Mouse (Mus musculus) layer of hippocampus, adult 9-10 months (tissue): ENCODE results near the gene Btbd16.
A peak's percentile ranks its signal among the peaks of the same experiment; 100 is the strongest.

ENCODE experiments used
- DNase-seq: peaks from one replicate; pipeline ENCODE4 v3.0.0; 2022; ENCODE audit warnings: low spot score

Btbd16 gene

GRCm38 (mm10) chr7:130773914-130774630, at the start of gene Btbd16:
Btbd16 (plus strand) TSS chr7:130774069.
- DNase-seq: no peak

DNA sequence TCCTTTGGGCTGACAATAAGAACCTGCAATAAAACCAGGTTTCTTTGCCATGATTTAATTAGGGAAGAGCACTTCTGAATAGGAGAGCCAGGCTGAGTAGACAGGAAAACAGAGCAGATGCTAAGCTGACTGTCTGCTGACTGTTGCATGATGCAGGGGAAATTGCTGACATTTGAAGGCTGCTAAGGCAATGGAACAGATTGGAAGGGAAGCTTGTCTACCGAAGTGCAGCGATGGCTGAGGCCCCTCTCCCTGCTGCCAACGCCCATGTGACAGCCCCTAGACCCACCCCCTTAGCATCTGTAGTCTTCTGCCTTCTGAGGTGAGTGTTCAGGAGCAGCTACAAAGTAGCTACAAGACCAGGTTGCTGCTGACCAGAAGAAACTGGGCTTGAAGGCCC, 47.7 kb upstream of the Btbd16 start:
- no peak for DNase-seq

DNA sequence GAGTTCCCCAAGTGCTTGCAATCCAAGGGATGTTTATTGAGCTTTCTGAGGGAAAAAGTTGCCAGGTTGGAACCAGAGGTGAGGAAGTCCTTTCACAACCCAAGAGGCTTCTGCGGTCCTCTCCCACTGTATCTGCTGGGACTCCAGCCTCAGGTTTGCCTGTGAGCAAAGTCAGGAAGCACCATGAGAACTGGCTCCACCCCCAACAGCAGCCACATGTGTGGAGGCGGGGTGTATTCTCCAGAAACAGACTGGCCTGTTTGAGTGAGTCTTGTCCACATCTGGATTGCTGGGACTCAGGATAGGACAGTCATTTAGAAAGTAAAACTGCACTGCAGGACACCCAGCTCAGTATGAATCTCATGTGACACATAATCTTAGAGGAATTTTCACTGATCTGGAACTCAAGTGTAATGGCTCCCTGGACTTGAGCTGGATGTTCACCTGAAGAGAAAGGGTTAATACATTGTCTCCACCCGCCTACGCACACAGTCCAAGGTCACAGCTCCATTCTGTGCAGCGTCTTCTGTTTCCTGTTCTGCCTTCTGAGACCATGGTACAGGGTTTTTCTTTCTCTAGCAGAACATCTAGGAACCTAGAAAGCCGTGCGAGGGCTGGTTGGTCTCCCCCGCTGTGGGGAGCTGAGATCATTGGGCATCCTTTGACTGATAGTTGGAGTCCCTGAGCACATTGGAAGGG, 47.0 kb upstream of the Btbd16 start:
- no peak for DNase-seq

GRCm38 (mm10) chr7:130727560-130727959, 46.3 kb upstream of the Btbd16 start:
- DNase-seq: no peak

DNA sequence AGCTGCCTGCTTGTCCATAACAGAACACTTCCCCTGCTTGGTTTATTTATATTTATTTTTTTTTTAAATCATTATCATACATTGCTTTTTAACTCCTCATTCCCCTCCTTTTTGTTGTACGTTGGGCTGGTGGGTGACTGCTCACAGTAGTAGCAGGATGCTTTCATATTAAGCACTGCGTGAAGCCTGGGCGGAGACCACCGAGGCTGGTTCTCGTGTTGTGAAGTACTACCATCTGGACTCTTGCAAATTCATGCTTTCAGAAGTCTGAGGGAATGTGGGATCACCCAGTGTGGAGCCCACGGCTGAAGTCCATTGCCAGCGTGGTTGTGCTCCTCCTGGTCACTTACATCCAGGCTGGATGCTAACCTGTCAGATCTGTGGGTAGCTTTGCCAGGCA, 42.1 kb upstream of the Btbd16 start:
- DNase-seq: no peak

GRCm38 (mm10) chr7:130732908-130733307, 41.0 kb upstream of the Btbd16 start:
- DNase-seq: no peak

DNA sequence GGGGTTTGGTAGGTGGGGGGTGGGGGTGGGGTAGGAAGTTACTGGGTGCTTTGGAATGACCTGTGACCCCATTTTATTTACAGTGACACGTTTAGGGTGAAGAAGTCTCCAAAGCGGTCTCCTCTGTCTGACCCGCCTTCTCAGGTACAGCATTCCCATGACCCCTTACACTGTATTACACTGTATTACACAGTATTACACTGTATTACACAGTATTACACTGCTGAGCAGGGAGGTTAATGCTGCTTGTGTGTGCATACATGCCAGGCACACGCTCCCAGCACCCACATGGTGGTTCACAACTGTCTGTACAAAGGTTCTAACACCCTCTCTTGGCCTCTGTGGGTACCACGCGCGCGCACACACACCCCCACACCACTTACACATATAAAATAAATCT, 40.4 kb upstream of the Btbd16 start:
- DNase-seq: no peak

DNA sequence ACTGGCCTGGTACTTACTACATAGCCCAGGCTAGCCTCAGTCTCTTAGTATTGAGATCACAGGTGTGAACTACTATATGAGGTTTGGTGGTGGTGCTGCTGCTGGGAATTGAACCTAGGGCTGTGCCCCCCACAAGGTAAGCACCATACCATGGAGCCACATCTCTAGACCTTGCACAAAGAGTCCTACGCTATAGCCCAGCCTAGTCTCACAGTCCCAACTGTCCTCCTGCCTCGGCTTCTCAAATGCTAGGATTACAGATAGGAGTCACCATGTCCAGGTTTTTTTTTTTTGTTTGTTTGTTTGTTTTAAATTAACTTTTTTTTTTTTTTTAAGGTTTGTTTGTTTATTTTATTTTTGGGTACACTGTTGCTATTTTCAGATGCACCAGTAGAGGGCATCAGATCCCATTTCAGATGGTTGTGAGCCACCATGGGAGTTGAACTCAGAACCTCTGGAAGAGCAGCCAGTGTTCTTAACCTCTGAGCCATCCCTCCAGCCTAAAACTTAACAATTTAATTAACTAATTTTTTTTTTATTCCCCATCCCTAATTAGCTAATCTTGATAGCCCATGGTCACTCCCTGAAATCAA, 39.6 kb upstream of the Btbd16 start:
- DNase-seq: no peak

GRCm38 (mm10) chr7:130741099-130741498, 32.8 kb upstream of the Btbd16 start:
- no peak for DNase-seq

GRCm38 (mm10) chr7:130743239-130744025, 30.4 kb upstream of the Btbd16 start:
- DNase-seq: no peak

- no peak for DNase-seq
Measured at GRCm38 (mm10) chr7:130749165-130749564, 24.7 kb upstream of the Btbd16 start.

DNA sequence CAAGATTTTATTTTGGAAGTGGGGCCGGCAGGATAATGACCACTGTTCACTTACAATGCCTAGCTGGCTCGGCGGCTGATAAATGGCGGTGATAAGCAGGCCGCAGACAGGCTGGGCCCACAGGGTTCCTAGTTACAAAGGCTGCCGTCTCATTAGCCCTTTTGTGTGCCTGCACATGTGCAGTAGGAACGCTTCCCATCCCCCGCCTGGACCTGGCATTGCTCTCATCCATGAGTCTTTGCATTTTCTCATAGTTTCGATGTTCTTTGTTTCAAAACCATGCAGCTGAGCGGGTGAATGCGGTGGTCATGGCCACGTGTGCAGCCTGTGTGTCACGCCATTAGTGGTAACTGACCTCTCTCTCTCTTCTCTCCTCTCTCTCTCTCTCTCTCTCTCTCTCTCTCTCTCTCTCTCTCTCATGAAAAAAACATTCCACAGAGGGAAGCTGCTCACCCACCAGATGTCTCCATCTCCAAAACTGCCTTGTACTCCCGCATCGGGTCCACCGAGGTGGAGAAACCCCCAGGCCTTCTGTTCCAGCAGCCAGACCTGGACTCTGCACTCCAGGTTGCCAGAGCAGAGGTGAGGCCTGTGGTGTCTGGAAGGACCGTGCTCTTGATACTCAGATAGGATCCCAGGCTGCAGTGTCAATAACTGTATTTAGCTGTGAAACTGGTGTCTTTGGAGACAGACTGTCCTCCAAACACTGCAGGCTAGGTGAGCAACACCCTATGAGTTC, 22.9 kb upstream of the Btbd16 start:
- no peak for DNase-seq

GRCm38 (mm10) chr7:130751678-130752077, 22.2 kb upstream of the Btbd16 start:
- no peak for DNase-seq

GRCm38 (mm10) chr7:130754790-130755189, 19.1 kb upstream of the Btbd16 start:
- no peak for DNase-seq

- no peak for DNase-seq
Measured at GRCm38 (mm10) chr7:130756343-130756835, 17.5 kb upstream of the Btbd16 start.

DNA sequence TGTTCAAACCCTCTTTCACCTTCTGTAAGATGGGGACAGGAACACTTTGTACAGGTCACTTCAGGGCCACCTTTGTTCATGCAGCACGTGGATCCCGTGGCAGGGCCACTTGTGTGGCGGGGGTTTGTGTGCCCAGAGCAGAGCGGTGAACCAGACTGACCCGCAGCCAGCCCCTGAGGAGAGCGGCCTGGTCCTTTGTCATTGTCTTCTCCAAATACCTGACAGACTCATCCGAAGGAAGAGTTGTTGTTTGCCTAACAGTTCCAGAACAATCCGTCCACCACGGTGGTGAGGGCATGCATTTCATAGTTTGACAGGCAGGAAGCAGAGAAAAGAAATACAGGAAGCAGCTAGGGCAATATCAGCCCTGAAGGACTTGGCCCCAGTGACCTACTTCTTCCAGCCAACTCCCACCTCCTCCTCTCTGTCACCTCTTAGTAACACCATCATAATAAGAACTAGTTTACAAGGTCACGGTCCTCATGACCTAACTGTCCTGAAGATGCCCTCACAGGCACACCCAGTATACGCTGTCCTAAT, 16.5 kb upstream of the Btbd16 start:
- DNase-seq: no peak

DNA sequence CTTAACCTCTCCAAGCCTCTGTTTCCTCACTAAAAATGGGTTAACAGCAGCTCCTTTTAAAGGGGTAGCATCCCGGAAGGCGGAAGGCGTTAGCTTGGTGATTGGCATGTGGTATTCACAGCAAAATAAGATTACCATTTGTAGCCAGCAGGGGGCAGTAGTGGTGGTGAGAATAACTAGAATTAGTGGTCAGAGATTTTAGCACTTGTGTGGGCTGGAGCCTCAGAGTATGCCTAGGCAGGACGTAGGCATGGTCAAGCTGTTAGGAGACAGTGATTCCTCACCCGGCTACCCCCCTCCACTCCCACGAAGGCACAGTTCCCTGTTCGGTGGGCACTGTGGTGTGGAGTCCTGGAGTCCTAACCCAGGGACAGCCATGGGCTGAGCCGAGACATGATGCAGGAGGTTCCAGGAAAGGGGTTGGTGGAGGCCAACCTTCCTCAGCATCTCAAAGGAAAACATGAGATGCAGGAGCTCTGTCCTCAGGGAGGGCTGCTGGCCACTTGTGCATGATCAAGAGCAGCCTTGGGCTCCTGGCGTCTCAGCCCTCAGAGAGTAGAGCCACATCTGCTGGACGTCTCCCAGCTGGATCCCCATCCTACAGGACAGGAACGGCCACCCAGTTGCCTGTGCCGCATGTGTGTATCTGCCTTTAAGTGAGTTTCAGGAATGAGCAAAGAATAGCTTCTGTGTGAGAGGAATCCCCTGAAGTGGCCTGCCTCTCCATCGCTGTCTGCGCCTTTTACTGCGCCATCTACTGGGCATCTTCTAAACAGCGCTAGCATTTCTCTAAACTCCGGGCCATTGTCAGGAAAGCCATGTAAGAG, 11.6 kb upstream of the Btbd16 start:
- DNase-seq: peak; percentile 74

GRCm38 (mm10) chr7:130764160-130764559, 9.7 kb upstream of the Btbd16 start:
- DNase-seq: no peak

DNA sequence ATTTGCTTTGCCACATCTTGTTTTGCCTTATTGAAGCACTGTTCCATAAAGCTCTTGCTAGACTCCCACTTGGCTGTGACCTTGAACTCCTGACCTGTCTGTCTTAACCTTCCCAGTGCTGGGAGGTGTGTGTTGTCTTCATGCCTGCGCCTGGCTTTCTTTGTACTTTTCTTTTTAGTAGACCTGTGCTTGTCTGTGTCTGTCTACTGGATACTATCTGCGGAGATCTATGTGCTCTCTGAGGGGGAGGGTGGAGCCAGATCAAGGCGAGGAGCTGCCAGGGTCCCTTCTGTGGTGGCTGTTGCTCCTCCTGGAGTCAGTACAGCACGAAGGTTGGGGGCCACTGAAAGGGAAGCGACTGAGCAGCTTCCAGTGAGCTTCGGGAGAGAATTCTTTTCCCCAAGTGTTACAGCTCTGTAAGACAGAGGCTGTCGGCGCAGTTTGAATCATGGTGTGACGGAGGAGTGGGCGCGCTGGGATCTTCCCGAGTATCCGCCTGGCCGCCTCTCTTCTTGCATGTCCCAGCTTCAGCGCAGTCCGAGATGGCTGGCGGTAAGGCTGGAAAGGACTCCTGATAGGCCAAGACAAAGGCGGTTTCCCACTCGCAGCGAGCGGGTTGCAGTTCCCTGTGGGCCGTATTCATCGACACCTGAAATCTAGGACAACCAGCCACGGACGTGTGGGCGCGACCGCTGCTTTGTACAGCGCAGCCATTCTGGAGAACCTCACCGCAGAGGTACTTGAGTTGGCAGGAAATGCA, 7.3 kb upstream of the Btbd16 start:
- DNase-seq: no peak

DNA sequence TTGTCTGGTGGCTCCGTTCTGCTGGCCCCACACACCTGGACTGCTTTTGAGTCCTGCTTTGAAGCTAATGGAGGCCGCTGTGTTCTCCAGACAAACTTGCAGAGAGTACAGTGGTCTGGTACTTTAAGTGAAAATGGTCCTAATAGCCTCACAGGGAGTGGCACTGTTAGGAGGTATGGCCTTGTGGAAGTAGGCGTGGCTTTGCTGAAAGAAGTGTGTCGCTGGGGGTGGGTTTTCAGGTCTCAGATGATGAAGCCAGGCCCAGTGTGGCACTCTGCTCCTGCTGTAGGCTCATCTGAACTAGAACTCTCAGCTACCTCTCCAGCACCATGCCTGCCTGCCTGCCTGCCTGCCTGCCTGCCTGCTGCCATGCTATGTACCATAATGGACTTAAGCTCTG, 5.7 kb upstream of the Btbd16 start:
- no peak for DNase-seq
